Mouse (Mus musculus) kidney, adult 9 months (tissue): ENCODE measurements around the gene Gm35315.
"Not testable (repeated sequence)": the region's sequence is repeated elsewhere in the genome, so short reads cannot be mapped to it uniquely, and the experiment has no call there.

Source experiments
- DNase-seq: peaks from one replicate; pipeline ENCODE4 v3.0.0; 2022

The Gm35315 gene

GRCm38 (mm10) chr5:110094030-110094846, at the start of gene Gm35315:
Gm35315 (minus strand) TSS chr5:110094420.
- peak; percentile 94 for DNase-seq

- peak; percentile 40 for DNase-seq
These were observed 48.8 kb upstream of the Gm35315 start for GRCm38 (mm10) chr5:110143007-110143406.

GRCm38 (mm10) chr5:110142309-110142708, 48.1 kb upstream of the Gm35315 start:
- peak; percentile 11 for DNase-seq

GRCm38 (mm10) chr5:110140424-110140823, 46.2 kb upstream of the Gm35315 start:
- DNase-seq = no peak

GRCm38 (mm10) chr5:110139325-110139724, 45.1 kb upstream of the Gm35315 start:
- no peak for DNase-seq

- no peak for DNase-seq
These were observed 43.6 kb upstream of the Gm35315 start for GRCm38 (mm10) chr5:110137816-110138215.

- no peak for DNase-seq
These were observed 41.9 kb upstream of the Gm35315 start for GRCm38 (mm10) chr5:110136087-110136464.

- DNase-seq = peak; percentile 99
These were observed 41.3 kb upstream of the Gm35315 start, which contains the start of gene Chfr for GRCm38 (mm10) chr5:110135293-110136086. Chfr (plus strand) TSS chr5:110135842.

- DNase-seq = not testable (repeated sequence)
These were observed 28.2 kb upstream of the Gm35315 start for GRCm38 (mm10) chr5:110122380-110122779.

GRCm38 (mm10) chr5:110109991-110110441, 15.8 kb upstream of the Gm35315 start, which contains the start of gene Zfp605:
Zfp605 (plus strand) TSS chr5:110110092.
- peak; percentile 93 for DNase-seq

- DNase-seq = peak; percentile 98
These were observed 14.0 kb upstream of the Gm35315 start for GRCm38 (mm10) chr5:110108305-110108628.

- DNase-seq = peak; percentile 97
These were observed 13.5 kb upstream of the Gm35315 start, which contains the start of gene Gtpbp6 for GRCm38 (mm10) chr5:110107581-110108304. Gtpbp6 (minus strand) TSS chr5:110108197.

- no peak for DNase-seq
These were observed 12.8 kb upstream of the Gm35315 start for GRCm38 (mm10) chr5:110106901-110107564.

GRCm38 (mm10) chr5:110106140-110106871, 12.1 kb upstream of the Gm35315 start:
- no peak for DNase-seq

GRCm38 (mm10) chr5:110104616-110105380, 10.6 kb upstream of the Gm35315 start:
- DNase-seq = no peak

GRCm38 (mm10) chr5:110103901-110104615, 9.8 kb upstream of the Gm35315 start:
- DNase-seq = no peak

- DNase-seq = no peak
These were observed 8.8 kb upstream of the Gm35315 start for GRCm38 (mm10) chr5:110102853-110103625.

GRCm38 (mm10) chr5:110102429-110102828, 8.2 kb upstream of the Gm35315 start:
- DNase-seq = no peak

GRCm38 (mm10) chr5:110101716-110102347, 7.6 kb upstream of the Gm35315 start:
- DNase-seq = peak; percentile 67
